Mouse (Mus musculus) ovary, postnatal 36 days (tissue): Measurements from ENCODE around the gene Pdp2.
A peak's percentile ranks its signal among the peaks of the same experiment; 100 is the strongest.

ENCODE experiments used
- DNase-seq: peaks from one replicate; pipeline ENCODE4 v3.0.0; 2022; ENCODE audit warnings: low spot score, mixed read lengths

Gene Pdp2

DNA sequence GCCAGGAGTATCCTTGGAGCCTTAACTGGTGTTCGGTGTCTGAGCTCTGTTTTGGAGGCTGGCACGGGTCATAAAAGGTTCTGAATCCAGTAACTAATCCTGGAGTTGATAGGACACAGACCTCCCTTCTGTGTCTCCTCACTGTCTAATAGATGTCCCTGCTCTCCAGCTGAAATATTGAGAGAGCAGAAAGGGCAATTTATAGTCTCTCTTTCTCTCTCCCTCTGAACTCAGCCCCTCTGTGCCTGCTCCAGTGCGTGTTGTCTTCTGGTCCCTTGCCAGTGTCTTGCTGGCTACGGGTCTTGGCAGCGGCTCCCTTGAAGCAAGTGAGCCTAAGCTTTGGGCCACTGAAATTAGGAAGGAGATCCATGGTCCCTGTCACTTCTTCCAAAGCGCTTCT is 6.4 kb downstream of the Pdp2 start:
- peak; percentile 34 for DNase-seq

DNA sequence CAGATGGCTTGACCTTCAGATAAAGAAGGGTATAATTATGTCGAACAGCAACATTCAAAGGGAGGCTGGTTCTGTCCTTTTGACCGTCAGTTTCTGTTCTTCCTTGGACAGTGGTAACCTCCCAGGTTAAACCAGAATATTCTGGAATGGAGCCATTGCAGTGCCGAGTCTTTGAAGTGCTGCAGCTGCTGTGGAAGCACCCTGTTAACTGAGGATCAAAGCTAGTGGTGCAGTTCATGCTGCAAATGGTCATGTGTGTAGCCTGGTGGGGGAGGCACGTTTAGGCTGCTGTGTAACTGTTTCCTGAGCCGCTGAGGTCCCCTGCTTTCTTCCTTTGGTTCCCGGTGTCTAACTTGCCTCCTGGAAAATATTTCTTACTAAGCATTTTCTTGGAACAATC is 7.2 kb downstream of the Pdp2 start:
- DNase-seq = no peak

DNA sequence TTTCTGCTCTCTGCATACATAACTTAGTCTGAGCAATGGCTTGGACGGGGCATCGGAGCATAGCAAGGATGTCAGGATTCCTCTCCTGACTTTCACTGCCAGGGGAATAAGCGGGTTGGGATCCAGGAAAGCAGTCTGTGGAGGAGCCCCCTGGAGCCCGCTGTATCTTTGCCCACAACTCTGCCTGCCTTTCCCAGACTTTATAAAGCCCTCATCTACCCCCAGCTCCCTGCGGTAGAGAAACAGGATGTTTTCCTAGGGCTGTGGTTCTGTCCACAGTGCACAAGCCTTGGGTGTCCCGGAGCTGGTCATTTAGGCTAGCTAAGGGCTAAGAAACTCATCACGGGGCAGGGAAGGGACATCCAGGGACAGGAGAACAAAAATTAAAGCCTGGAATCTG is 10.1 kb downstream of the Pdp2 start:
- DNase-seq = no peak

DNA sequence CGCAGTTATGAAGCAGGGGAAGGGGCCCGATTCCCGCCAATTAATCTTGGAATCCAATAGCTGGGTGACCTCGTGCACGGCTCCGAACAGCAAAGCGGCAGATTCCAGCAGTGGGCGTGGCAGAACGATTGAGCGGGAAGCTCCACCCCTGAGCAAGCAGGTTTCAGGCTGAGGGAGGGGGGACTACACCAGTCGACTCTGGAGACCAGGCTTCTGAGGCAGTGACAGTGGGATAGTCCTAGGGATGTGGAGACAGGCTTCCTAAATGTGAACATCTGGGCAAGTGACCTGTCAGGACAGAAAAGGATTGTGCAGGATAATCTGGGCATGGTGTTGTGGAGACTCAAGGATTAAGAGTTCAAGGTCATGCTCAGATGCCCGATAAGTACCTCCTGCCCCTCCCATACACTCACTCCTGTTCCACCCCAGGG is 10.7 kb downstream of the Pdp2 start:
- DNase-seq = no peak

DNA sequence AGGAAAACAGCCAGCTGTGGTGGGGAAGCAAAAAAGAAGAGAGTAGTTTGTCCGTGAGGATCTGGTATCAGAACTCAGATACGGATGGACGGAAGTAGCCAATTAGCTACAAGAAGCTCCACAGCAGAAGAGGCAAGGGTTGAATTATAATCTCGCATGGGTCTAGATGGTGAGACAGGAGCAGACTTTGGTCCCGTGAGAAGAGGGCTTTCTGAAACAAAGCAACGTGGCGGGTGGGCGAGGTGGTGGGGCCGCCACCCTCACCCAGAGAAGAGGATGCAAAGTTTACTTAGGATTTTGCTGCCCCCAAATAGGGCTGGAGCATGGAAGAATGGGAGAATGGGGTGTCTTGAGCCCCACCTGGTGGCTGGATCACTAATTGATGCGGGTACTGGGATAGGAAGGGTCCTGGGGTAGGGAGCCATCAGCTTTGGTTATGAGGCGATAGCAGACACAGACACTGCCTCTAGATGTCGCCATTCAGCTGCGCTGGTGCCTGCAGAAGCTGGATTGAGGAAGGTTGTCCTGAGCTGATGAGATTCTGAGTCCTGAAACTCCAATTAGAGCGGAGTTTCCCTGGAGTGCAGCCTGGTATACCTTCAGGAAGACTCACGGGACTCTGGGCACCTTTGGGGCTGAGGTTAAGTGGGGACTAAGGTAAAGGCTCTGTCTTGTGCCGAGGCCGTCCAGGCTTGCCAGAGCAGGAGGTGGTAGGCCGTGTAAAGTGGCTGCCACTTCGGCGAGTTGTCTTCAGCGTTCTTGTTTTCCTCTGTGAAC is 11.4 kb downstream of the Pdp2 start:
- DNase-seq = peak; percentile 85

DNA sequence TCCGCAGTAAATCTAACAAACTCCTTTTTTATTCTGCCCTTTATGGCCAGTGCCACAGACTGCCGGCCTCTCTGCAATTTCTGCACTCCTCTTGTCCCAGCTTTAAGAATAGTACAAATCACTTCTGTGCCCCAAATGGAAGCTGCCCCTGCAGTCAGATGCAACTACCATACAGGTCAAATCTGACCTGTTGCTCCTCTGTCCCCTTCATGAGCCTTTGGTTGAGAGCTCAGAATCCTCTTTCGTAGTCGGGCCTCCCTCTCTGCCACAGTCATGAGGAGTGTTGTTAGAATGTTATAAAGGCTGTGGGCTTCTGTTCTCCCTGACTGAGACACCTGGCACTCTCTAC is 12.0 kb downstream of the Pdp2 start:
- no peak for DNase-seq

DNA sequence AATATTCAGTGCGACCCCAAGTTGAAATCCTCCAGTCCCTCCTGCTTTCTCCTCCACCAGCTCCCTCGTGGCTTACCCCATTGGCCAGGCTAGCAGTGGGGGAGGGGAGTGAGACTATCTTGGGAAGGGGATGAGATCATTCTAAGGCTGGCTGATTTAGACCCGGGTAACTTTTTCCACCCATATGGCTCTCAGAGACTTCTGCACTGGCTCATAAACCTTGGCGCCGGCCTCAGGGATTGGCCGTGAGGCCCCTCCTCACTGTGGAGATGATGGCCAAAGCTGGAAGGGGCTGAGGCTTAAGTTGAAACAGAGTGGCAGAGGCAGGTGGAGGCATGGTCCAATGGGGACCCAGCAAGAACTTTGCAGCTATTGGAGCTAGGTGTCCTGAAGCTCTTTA is 15.1 kb downstream of the Pdp2 start:
- DNase-seq = no peak

DNA sequence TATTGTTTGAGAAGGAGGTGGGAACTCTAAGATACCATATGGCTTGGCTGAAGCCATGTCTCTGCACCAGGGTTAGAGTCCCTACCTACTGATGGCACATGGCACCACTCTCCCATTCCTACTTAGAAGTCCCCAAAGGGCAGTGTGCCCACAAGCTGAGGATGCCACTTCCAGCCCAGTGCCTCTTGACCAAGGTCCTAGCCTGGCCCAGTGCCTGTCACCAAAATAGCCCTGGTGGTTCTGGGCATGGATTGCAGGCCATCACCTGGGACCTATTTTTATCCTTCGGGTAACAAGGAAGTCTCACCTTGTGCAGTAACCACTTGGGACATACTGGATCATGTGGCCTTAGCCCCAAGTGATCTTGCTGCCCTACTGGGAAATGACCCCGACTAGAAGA is 16.7 kb downstream of the Pdp2 start:
- no peak for DNase-seq

DNA sequence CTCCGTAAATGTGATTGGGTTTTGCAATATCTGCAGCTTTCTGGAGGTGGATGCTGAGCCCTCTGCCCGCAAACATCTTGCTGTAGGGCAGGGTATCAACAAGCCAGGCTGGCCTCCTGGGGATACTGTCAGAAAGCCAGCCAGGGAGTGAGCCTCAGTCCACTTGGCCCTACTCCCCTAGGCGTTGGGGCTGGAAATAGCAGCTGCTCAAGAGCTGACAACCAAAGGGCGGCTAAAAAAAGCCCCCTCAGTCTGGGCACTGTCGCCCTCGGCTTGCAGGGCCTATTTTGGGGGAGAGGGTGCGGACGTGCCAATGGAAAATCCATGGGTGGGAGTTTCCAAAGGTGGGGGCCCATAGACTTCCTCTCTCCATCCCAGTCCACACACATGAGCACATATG is 18.0 kb downstream of the Pdp2 start:
- DNase-seq = no peak

DNA sequence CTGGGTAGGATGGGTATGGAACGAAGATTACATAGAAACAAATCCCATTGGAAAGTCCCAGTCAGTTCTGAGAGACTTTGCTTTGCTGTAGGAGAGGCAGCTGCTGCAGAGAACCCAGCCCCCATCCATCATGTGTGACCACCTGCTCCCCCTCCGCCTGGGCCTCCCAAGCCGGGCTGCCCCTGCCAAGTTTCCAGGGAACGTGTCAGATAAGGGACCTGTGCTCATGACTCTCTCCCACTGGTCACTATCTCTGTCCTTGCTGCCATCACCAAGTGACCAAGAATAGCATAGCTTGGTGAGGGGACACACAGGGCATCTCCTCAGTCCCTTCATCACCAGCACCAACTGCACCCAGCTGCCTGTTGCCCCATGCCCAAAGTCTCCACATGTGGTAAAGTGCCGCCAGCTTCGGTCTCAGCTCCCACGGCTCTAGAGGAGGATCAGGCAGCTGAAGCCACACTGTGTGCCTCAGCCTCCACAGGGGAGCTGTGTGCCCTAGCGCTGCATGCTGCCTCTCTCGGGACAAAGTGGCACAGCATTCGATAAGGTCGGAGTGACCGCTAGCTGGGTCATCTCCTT is 19.0 kb downstream of the Pdp2 start:
- no peak for DNase-seq

DNA sequence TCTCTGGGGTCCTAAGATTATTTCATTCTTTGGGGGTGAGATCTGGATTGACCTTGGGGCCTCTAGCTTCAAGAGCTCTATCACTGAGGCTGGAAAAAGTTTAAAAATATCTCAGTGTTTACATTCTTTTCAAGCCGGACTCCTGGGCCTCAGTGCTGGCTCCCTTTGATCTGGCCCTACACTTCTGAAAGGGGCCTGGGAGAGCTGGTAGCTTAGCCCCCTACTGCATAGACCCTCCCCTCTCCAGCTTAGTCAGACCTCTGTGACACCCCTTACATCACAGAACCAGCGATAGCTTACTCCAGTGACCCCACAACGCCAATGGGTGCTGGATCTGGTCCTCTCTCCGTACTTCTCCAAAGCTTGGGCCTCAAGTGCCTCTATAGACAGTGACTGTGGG is 20.4 kb downstream of the Pdp2 start:
- no peak for DNase-seq

DNA sequence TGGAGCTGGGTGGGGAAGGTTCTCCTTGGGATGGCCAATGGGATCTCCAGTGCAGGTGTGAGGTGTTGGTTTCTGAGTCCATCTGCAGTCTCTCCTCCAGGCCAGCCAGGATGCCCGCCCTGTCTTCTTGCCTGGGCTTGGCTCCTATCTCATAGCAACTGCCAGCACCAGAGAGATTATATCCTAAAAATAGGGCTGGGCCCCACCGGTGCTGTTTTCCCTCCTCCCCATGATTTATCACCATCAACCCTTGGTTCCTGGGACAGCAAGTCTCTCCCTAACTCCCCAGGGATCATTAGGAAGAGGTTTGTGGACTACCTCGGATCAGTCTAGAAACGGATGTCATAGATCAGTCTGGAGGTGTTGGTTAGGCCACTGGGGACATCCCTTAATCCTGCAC is 21.9 kb downstream of the Pdp2 start:
- no peak for DNase-seq

DNA sequence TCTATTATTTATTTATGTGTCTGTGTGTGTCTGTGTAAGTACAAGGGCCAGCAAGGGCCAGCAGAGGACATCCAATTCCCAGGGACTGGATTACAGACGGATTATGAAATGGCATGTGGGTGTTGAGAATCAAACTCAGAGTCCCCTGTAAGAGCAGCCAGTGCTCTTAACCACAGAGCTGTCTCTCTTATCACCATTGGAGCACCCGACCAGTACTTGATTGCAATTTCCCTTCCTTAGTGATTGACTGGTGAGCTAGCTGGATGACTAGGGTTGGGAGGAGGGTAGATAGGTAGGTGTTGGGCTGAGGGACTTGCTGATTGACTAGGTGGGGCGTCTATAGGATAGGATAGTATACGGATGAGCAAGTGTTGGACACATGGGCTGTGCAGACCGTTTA is 29.5 kb downstream of the Pdp2 start:
- no peak for DNase-seq

DNA sequence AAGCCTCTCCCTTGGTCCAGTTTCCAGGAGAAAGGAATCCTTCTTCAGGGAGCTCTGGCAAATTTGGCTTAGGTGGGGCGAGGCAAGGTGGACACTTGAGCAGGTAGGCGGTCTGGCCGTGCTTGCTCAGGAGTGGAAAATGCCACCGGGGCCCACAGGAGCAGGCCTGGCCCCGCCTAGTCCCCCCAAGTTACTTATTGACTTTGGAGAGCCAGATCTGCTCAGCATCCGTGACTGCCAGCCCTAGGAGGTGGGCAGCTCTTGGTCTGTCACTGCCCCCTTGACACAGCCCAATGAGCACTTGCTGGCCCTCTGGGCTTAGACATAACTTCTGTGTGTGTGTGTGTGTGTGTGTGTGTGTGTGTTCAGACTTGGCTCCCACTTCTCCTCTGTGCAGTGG is 32.9 kb downstream of the Pdp2 start, which contains the start of gene Cdh16:
Gene Cdh16, minus strand, starts transcription at position 236 of the 400 bp plus-strand sequence.
- DNase-seq = no peak

DNA sequence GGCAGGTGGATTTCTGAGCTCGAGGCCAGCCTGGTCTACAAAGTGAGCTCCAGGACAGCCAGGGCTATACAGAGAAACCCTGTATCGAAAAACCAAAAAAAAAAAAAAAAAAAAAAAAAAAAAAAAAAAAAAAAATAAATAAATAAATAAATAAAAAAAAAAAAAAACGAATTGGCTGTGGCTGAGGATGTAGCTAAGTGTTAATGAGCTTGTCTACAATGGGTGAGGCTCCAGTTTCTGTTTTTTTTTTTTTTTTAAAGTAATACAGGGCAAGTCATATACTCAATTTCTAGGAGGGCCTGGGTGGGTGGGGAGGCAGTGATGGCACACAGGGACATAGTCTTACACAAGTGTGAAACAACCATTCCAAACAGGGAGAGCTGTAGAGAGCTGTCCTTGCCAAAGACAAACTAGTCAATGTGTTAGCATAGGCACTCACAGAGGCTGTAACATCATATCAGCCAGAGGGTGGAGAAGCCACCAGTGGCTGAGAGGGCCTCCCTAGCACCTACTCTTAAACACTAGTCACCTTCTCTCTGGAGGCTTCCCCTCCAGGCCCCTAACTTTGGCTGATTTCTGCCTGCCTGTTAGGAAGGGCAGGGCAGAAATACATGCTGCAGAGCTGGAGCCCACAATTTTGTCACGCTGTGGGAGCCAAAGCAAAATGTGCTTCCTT is 36.0 kb downstream of the Pdp2 start:
- DNase-seq = peak; percentile 0

DNA sequence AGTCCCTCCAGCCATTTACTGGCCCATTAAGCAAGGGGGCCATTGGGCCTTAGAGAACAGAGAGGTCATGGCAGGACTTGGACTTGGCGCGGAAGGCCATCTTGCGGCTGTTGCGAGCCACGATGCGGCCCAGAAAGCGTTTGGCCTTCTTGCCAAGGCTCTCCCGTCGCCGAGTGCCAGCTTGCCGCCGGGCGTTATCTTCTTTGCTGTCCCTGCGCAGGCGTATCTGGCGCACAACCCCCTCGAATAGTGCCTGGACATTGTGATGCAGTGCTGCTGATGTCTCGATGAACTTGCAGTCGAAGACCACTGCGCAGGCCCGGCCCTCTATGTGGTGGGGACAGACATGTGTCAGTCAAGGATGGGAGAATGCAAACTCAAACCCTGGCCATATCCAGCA is 37.2 kb downstream of the Pdp2 start:
- peak; percentile 2 for DNase-seq

DNA sequence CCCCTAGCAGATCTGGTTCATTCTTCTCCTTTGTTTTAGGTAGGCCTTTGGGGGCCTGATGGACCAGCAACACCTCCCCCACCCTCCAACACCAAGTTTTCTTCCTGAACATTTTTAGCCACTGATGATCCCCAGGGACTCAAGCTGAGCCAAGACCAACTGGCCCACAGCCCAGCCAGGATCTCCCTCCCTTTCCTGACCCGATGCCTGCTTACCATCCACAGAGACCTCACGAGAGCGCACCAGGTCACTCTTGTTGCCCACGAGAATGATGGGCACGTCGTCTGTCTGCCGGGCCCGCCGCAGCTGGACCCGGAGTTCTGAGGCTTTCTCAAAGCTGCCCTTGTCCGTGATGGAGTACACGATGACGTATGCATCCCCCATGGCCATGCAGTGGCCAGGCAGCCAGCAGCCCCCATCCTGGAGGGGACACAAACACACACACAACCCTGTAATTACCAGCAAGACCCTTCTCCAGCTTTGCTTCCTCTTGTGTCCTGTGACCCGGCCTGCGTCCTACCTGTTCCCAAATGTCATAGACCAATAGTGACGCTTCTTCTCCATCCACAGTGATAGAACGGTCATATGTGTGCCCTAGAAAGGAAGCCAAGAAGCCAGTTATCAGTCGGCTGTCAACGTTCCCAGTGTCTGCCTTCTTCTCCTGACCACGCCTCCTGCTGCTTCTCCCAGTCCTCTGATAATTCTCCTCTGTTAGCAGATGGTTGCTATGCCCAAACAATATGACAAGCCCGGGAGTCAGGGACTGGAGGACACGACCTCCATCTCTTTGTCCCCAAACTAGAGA is 38.3 kb downstream of the Pdp2 start:
- DNase-seq = peak; percentile 26

DNA sequence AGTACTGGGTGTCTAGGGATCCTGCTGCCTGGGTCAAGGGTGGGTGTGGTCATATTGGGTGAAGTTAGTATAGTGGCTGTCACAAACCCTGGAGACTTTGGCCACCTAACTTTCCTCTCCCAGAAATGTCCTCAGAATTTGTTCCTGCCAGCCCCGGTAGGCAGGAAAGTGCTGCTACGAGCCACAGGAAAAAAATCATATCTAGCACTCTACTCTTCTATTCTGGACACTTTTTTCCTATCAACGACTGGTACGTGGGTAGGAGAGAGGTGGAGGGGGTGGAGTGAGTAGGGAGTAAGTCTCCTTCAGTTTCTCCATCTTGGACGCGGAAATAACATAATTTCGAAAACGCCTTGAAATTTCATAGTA is 38.8 kb downstream of the Pdp2 start:
- peak; percentile 4 for DNase-seq

DNA sequence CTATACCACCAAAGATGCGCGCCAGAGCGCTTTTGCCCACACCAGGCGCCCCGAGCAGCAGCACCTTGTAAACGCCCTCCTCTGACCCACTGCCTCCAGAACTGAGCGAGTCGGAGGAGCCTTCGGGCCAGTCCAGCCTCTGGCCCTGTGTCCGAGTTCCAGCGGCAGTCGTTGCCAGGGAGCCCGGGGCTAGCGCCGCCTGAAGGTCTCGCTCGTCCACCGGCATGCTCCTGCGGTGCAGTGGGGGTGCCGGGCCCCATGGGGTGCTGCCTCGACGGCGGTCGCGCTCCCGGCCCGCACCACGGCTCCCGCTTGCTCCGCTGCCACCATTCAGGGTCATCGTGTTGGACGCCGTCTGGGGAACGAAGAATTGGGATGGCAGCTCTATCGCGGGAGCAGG is 39.3 kb downstream of the Pdp2 start:
- peak; percentile 40 for DNase-seq

DNA sequence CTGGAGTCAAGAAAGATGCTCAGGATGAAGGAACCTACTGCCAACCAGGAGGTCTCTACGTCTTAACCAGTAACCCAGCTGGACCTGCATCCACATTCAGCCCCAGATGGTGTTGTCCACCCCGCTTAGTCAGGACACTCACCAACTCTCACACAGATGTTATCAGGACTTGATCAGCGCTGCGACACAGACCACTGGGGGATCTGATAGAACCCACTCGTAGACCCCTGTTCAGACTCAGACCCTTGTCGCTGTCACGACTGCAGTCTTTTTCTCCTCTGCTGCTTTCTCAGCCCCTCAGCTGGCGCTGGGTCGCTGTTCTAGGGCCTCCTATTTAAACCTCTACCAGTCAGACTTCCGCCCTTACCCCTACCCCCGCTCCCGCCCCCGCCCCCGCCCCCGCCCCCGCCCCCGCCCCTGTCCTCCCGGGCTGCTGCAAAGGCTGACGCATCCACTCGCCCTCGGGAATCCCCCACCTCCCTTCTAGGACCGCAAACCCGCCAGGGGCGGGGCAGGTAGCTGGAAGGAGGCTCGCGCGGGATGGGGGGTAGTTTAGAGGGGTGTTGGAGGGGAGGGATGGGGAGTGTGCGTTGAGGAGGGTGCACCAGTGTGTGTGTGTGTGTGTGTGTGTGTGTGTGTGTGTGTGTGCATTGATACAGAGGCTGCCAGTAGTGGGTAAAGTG is 39.9 kb downstream of the Pdp2 start, which contains the start of gene Rrad:
Gene Rrad, minus strand, starts transcription at position 347 of the 683 bp plus-strand sequence.
- peak; percentile 42 for DNase-seq

DNA sequence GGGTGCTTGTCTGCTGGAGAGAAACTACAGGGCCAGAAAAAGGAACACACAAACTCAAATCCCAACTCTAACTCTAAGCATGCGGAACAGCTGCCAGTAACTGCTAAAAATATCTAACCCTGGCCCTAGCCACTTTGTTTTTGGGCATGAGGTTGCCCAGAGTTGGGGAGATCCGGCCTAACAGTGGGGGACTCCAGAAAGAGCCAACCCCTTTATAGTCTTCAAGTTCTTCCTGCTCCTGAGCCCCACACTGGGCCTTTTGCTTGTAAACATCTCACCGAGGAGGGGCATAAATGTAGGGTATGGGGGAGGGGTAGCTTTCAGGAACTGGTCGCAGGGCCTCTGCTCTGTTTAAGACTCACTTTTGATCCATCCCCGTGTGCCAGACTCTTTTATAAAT is 40.7 kb downstream of the Pdp2 start:
- no peak for DNase-seq

DNA sequence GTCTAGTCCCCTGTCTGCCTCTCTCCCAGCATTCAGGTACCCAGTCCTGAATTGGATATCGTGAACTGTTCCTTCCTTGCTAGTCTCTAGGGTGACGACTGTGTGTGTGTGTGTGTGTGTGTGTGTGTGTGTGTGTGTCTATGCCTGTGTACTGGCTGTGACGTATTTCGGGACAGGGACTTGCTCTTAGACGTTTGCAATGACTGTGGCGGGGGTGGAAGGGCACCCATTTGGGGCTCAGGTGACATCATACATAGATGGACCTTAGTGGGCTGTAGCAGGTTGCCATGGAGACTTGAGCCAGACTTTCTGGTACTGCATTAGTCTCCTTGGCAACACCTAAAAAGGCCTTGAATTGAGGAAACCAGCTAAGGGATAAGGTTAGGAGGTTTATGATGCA is 41.2 kb downstream of the Pdp2 start:
- DNase-seq = no peak
